Mouse (Mus musculus): Measurements from ENCODE around the gene Tex261.

DNA sequence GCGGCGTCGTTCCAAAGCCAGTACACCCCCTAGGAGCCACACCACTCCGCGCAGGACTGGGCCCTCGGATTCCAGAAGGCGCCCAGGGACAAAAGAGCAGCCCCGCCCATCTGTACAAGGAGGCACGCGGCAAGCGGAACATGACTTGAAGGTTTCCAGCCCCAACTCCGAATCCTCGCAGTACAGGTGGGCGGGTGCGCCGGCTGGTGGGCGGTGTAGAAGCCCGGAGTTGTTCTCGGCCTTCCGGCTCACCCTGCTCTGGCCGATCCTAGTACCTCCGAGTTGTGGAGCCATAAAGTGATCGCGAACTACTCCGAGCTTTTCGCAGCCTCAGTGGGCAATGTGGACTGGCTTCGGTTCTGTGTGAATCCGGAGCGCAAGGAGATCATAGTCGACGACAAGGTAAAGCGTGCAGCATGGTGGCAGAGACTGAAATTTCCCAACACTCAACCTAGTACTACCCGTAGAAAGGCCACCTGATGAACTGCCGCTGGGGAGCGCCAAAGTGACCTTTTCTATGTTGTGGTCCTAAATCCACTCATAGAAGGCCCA lies 12.7 kb downstream of the Tex261 start:
- TF ChIP-seq CTCF (IDR thresholded peaks at IDR 0.05; ENCODE audit: insufficient read depth, low read depth, low read length) = no peak
- TF ChIP-seq POLR2A (IDR thresholded peaks at IDR 0.05; ENCODE audit: insufficient read depth, low read depth, low read length) = no peak
